Mouse (Mus musculus) T-helper 17 cell (primary cell): ENCODE results near the gene Pank4.

ENCODE experiments used
- in situ Hi-C, 2 experiments: fragments of 300-600 bp; cut with MboI, MseI; formaldehyde crosslinking; loops; 1 replicate in 1 of 2; 2 replicates in 1 of 2; pipeline ENCODE4 v1.15.1; 2025; ENCODE audit warnings: high pct_unique_total_duplicates in 2 of 2

Pank4 gene

DNA sequence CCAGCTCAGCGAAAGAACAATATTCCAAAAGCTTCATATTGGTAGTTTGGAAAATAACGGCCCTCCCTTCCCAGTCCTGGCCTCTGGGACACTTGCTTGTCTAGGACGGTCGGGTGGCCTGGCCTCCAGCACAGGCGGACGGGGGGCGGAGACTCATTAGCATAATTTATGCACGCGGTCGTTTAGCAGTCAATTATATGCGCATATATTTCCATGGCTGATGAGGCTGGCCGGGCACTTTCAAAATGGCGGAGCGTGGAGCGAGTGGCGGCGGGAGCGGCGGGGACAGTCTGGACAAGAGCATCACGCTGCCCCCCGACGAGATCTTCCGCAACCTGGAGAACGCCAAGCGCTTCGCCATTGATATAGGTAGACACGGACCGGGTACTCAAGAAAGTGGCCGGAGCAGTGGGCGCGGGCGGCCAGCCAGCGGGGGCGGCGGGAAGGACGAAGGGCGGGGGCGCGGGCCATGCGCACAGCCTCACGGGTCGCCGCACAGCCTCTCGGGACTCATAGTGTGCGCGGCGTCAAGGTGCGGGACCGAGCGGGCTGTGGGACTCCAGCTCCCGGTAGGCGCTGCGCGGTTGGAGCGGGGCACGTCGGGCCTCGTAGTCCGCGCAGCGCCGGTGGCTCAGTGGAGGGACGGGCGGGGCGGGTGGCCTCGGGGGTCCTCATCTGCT, at the start of gene Pank4:
TSS of gene Pank4 (plus strand) at position 223 of the 680 bp plus-strand sequence.
- in situ Hi-C loops = no loop called here

GRCm38 (mm10) chr4:154914252-154914651, 49.7 kb upstream of the Pank4 start:
- in situ Hi-C loops = no loop called here

- in situ Hi-C loops = no loop called here
Observed at GRCm38 (mm10) chr4:154914707-154915106, 49.2 kb upstream of the Pank4 start.

DNA sequence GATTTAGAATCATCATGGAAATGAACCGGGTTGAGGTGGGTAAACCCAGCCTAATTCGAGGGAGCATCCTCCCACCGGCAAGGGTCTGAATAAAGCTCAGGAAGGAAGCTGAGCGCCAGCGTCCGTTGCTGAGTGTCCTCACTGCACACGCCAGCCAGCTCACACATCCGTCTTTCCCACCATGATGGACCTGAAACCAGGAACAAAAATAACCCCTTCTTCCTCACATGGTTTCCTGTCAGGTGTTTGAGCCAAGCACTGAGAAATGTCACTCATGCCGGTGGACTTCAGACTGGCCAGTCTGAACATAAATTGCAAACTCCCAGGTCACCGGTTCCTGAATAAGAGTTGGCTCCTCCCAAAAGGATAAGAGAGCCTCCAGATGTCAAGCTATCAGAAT, 48.6 kb upstream of the Pank4 start:
- in situ Hi-C loops = no loop called here

GRCm38 (mm10) chr4:154916662-154917061, 47.3 kb upstream of the Pank4 start:
- in situ Hi-C loops = no loop called here

GRCm38 (mm10) chr4:154922291-154922690, 41.6 kb upstream of the Pank4 start:
- in situ Hi-C loops = no loop called here

GRCm38 (mm10) chr4:154922931-154923330, 41.0 kb upstream of the Pank4 start:
- in situ Hi-C loops = no loop called here

DNA sequence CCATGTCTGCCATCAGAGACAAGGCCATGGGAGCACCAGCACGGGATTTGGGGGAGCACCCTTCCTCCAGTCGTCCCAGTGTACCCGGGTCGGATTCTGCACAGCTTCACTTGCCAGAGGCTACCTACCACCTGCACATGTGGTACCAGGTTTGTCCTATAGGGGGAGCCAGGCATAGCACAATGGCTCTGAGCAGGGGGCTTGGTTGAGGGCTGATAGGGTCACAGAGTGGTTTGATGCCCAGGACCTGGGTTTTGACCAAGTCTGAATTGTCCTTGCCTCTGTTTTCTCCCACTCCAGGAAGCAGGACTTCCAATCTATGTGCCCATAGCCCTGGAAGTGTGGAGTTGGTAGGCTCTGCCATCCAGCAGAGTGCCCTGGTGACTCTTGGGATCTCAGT, 38.5 kb upstream of the Pank4 start:
- in situ Hi-C loops = loop anchor here in 1 of 2 experiments (25.0 kb wide), 1 partner anchor 1488 kb away; no protein-coding TSS in a partner anchor

DNA sequence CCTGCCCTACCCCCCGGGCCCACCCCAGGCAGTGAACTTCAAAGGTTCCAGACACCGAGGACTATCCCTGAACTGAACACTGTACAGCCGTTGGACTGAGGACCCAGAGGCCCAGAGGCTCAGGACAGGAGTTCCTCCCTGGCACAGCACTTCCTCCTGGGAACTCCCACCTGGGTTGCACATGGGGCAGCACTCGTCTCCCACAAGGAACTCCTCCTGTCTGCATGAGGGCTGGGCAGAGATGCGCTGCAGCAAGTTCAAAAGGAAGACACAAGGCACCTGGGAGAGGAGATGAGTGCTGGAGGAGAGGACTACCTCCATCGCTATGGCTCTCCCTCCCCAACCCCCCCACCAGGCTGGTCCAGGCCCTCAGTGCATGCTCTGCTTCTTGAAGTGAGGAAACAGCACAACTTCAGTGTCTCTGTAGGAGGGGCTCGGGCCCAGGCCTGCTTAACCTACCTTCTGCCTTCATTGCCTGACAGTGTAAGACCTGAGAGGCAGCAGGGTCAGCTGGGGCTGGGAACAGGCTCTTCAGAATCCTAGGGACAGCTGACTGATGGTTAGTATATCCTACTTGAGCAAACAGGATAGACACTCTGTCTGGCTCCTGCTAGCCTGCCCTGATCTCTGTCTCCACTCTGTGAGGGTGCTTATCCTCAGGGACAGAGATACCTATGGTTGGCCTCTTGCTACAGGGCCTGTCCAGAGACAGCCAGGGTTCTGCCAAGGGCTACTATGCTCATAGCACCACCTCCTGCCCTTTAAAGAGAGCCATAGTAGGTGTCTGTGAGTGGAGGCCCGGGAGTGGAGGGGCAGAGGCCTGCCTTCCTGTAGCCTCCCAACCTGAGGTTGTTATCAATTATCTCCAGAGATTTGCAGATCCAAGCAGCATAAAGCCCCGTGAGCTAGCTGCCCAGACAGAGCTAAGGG, 36.7 kb upstream of the Pank4 start:
- in situ Hi-C loops = loop anchor here in 1 of 2 experiments (25.0 kb wide), 1 partner anchor 1490 kb away; no protein-coding TSS in a partner anchor

GRCm38 (mm10) chr4:154927899-154928337, 36.0 kb upstream of the Pank4 start:
- in situ Hi-C loops = loop anchor here in 1 of 2 experiments (25.0 kb wide), 1 partner anchor 1491 kb away; no protein-coding TSS in a partner anchor

DNA sequence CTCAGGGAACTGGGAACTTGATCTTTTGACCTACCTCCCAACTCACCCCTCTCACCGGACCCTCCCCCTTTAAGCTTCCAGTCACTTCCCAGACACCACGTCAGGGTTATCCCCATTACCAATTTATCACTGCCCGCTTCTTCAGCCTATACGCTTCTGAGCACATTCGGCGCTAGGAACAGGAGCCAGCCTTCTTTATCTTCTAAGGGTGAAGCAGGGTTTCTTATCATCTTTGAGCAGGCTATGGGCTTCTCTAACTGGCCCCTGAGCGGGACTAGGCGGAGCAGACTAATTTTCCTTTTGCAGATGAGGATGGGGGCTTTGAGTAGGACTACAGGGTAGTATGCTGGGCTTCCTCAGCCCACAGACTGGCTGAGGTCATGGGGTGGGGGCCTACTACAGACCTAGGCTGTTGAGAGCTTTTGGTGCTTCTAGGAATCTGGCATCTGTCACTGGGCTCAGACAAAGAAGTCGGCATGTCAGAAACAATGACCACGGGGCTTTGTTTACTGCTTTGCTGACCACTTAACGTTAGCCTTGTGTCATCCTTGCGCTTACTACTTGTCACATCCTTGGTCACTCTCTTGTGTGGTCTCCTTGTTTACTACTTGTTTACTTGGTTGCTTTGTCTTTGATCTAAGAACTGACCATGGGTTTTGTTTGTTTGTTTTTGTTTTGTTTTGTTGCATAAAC, 35.4 kb upstream of the Pank4 start, which contains the start of gene Tnfrsf14:
TSS of gene Tnfrsf14 (minus strand) at position 169 of the 693 bp plus-strand sequence.
- in situ Hi-C loops = loop anchor here in 1 of 2 experiments (25.0 kb wide), 1 partner anchor 1491 kb away; no protein-coding TSS in a partner anchor

DNA sequence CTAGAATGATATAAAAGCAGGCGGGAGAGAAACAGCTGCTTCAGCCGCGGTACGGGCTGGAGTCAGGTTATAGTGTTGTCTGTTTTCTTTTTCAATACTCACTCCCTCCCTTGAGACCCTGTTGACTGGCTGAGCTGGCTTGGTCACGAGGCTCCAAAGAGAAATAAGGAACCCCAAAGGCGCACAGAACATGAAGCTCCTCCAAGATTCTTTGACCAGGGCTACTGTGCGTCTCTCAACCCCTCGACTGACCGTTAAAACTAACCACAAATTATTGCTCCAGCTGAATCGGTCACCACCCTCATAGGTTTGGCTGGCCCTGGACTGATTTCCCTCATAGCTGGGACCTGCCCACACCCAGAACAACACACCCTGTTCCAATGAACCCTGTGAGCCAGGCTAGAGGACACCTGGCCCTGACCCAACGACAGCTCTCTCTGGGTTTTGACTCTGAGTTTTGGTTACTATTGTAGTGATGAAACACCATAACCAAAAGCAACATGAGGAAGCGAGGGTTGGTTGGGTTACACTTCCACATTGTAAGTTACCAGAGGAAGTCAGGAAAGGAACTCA, 34.7 kb upstream of the Pank4 start:
- in situ Hi-C loops = loop anchor here in 1 of 2 experiments (25.0 kb wide), 1 partner anchor 1492 kb away; no protein-coding TSS in a partner anchor

DNA sequence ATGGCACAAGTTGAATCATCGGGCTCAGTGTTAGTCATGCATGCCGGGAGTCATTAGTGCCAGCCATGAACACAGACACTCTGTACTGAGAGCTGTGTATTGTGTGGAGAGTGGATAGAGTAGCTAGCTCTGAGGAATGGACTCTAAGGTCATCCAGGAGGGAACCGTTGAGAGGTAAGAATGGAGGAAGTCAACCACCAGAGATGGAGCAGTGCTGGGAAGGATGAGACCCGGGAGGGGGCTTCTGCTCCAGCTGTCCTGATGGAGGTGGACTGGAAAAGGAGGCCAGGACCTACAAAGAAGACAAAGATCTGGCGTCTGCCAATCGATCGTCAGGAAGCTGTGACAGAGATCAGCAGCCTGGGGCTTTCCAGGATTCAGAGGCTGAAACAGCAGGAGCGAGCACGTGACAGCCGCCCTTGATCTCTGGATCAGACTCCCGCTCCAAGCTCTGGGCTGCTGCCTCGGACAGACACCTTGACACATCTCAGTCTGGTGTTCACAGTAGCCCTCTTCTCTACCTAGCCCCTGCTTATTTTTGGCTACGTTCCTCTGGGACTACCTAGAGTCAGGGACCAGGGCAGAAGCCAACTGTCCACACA, 30.5 kb upstream of the Pank4 start:
- in situ Hi-C loops = loop anchor here in 1 of 2 experiments (25.0 kb wide), 1 partner anchor 1496 kb away; no protein-coding TSS in a partner anchor

DNA sequence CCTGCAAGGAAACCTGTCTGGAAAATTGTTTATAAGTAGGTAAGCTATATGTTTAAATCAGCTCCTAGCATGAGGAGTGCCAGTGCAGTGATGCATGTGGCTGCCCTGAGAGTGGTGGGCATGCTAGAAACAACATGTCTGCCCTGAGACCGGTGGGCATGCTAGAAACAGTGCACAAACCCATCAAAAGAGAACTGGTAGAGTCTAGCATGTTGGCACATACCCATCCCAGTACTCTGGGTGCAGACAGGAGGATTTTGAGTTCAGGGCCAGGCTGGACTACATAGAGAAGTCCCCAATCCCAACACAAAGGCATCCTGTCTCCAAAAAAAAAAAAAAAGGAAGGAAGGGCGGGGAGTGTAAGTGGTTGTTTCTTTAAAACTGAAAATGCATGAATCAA, 29.1 kb upstream of the Pank4 start:
- in situ Hi-C loops = loop anchor here in 1 of 2 experiments (25.0 kb wide), 1 partner anchor 1497 kb away; no protein-coding TSS in a partner anchor

DNA sequence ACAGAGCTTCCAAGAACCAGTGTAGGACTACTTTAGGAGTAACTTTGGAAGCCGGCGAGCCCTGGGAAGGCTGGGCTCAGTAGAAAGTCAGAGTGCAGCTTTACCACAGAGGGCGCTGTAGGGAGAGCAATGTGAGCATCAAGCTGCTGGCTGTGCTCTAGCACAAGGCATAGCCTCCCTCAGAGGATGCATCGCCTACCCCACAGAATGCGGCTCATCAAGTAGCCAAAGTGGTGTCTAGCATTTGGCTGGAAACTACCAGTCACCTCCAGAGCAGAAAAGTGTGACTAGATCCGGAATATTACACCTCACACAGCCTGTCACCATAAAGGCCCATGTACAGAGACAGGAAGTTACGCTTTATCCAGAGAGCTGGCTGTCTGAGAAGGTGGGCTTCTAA, 28.1 kb upstream of the Pank4 start:
- in situ Hi-C loops = loop anchor here in 1 of 2 experiments (25.0 kb wide), 1 partner anchor 1498 kb away; no protein-coding TSS in a partner anchor

GRCm38 (mm10) chr4:154936542-154937255, 27.2 kb upstream of the Pank4 start:
- in situ Hi-C loops = loop anchor here in 1 of 2 experiments (25.0 kb wide), 1 partner anchor 1499 kb away; no protein-coding TSS in a partner anchor

DNA sequence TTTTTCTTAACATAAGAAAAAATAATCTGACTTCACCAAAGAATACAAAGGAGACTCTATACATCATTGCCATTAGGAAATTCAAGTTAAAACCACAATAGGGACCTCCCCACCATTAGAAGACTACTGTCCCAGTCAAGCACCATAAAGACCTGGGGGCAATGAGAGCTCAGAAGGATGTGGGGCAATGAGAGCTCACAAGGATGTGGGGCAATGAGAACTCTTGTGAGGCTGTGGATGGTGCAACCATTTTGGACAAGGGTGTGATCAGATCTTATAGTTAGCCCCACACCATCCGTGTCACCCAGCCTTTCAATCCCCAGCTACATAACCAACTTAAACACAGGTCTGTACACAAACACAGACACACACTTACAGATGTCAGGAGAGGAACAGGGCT, 26.2 kb upstream of the Pank4 start:
- in situ Hi-C loops = loop anchor here in 1 of 2 experiments (25.0 kb wide), 1 partner anchor 1500 kb away; no protein-coding TSS in a partner anchor

GRCm38 (mm10) chr4:154940156-154940555, 23.8 kb upstream of the Pank4 start:
- in situ Hi-C loops = loop anchor here (10.0 to 25.0 kb wide), 2 partner anchors 305 to 1503 kb away; partner anchors contain the start of gene Faap20 (in 1 of the 2)

- in situ Hi-C loops = loop anchor here (10.0 to 25.0 kb wide), 2 partner anchors 303 to 1505 kb away; partner anchors contain the start of gene Faap20 (in 1 of the 2)
Observed at GRCm38 (mm10) chr4:154941831-154942230, 22.1 kb upstream of the Pank4 start.
